Mouse (Mus musculus) left cerebral cortex, postnatal 25 days (tissue): ENCODE data around the gene Smad6. TPM values are rescaled to one million over a fixed set of nuclear protein-coding genes. Genes with fewer than 3 reads are reported as not detected.

Source experiments
- DNase-seq, 2 experiments: peaks; one replicate each; pipeline ENCODE4 v3.0.0; 2022; ENCODE audit warnings: low spot score in 2 of 2, mixed read lengths in 1 of 2
- intact Hi-C: fragments of 180-260 bp; cut with DNase I; formaldehyde crosslinking; loops from one replicate; pipeline ENCODE4 v1.15.1; 2025
- total RNA-seq, 2 experiments: library from RNA; stranded (reverse); gene quantifications; 2 replicates each; pipeline ENCODE4 v1.2.3; 2021

Smad6 gene
- total RNA-seq, 2 experiments from 2014 or later: 1.4 to 2.2 TPM

DNA sequence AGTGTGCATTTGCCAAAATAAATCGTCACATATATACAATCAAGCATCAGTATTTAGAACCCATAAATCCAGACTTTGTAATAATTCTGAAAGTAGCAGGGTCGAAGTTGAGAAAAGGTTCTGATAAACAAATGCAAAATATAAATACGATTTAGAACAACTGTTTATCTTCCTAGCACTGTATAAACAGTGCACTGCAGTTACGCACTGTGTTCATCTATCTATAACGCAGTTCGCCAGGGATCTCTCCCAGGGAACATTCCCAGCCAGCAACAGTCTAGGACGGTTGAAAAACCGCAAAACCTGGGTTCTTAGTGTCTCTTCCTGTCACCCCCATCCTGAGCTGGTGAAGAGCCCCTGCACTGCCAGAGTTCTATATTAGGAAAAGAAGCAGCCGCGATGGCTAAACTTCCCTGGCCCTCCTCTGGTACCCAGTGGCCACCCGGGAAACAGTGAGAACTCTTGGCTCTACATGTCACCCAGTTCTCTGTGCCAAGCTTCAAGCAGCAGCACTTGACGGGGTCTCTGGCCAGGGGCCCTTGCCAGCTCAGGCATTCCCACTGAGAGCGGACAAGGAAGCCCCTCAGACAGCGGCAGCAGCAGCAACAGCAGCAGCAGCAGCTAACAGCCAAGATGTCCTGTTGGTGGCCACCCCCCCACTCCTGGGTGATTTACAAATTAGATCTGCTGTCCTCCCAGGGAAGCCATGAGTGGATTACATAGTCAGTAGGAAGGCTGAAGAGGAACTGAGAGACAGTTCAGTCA is 54.3 kb downstream of the Smad6 start:
- intact Hi-C loops: no loop called here
- no peak for DNase-seq

DNA sequence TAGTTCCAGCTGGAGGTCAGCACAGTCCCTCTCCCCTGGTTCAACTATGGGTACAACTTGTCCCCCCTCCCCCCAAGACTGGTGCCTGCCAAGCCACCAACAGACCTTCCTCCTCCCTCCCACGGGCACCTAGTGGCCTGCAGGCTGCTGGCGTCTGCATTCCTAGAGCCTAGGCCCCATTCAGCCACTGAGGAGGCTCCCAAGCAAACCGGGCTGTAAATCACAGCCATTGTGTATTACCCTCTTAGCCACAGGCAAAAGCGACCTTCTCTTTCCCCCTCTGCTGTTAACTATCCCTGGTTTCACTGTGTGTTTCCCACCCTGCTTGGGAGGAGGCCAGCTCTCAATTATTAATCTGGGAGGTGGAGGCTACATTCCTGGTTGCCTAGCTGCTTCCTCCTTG is 56.3 kb downstream of the Smad6 start:
- intact Hi-C loops: no loop called here
- DNase-seq: no peak

DNA sequence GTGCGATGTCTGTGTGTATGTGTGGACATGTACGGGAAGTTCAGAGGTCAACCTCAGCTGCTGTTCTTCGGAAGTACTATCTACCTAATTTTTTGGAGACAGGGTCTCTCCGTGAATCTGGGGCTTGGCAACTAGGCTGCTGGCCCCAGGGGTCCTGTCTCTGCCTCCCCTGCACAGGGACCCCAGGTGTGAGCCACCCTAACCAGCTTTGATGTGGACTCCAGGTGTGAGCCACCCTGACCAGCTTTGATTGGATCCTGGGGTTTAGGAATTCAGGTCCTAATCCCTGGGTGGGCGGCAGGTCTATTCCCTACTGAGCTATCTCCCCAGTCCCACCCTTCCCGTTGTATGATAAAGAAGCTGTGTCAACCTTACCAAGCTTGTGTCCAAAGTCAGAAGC is 60.0 kb downstream of the Smad6 start:
- intact Hi-C loops: no loop called here
- DNase-seq: no peak

DNA sequence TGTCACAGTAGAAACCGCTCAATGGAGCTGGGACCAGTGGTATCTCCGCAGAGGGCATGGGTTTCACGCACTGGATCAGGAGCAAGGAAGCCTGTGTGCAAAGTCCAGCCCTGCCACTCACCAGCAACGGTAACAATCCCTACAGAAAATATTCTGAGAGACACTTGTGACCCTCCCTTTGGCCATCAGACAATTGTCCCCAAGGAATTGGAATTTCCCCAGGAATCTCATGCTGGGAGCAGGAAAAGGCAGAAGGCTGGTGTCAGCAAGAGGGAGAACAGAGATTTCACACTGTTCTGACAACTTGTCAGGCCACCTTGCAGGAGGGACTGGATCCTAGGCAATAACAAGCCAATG is 61.1 kb downstream of the Smad6 start:
- intact Hi-C loops: no loop called here
- no peak for DNase-seq

DNA sequence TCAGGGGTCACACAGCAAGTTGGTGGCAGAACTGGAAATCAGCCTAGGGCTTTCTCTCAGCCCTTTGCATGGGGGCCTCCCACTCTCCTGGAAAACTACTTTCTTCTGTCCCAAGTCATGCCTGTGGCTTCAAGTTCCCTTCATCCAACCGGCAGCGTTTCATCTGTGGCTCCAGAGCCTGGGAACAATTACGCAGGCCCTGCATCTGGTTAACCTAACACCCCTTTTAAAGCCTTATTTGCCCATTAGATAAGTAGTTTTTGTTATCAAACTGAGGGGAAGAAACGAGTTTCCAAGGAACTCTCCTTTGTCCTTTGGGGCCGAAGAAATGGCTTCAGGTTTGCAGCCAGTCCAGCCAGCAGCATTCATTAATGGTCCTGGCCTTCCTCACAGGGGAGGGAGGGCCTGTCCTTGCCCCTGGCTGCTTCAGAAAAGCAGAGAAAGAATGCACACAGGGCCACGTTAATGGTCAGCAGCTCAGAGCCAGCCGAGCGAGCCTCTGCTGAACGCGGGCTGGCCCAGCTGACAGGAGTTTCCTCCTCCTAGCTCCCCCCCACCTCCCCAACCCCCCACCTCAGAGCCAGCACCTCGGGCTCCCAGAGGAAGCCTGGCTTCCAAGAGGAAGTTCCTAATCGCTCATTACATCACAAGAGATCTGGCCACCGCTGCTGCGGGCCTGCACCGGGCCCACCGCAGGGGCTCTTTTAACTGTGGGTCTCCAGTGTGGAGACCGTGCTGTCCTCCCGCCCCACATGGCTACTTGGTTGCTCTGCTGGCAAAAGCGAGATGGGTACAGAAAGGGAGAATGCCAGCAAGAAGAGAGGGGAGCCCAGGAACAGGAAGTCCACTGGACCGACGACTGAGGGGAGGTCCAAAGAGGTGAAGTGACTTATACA is 61.7 kb downstream of the Smad6 start:
- no peak for DNase-seq

DNA sequence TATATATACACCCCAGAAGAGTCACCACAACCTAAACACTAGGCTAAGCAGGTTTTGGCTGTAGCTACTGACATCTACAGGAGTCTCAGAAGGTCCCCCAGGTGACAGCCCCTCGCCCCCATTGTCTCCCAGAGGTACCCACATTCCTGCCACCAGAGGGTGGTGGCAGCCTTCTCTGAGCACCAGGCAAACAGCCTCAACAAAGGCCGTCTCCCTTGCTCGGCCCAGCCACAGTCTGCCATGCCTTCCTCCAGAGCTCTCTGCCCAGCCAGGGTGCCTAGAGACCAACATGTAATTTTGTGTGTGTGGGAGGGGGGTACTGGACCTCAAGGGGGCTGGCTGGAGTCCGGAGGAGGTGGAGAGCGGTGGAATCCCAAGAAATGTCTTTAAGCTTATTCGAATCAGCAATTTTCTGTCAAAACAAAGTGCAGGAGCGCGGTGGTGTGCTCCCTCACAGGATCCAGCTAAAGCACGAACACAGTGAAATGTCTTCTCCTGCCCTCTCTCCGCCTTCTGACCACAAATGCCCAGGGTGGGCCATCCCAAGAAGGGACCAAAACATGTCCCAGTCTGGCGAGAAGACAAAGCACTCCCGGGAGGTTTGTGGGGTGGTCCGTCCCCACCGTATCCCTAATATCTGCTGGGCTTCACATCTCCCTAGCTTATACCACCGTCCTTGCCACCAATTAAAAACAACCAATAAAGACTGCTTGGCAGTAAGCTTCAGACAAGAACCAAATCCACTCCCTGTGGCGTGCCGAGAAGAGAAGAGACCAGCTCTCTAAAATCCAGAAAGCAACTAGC is 62.5 kb downstream of the Smad6 start:
- peak in 1 of 2 experiments; percentile 9 for DNase-seq
- intact Hi-C loops: loop anchor here (2.0 kb wide), 1 partner anchor 61 kb away; no protein-coding TSS in a partner anchor

More for the DNA sequence above, 61.7 kb downstream of the Smad6 start:
- intact Hi-C loops: loop anchor here (2.0 kb wide), 1 partner anchor 61 kb away; no protein-coding TSS in a partner anchor

DNA sequence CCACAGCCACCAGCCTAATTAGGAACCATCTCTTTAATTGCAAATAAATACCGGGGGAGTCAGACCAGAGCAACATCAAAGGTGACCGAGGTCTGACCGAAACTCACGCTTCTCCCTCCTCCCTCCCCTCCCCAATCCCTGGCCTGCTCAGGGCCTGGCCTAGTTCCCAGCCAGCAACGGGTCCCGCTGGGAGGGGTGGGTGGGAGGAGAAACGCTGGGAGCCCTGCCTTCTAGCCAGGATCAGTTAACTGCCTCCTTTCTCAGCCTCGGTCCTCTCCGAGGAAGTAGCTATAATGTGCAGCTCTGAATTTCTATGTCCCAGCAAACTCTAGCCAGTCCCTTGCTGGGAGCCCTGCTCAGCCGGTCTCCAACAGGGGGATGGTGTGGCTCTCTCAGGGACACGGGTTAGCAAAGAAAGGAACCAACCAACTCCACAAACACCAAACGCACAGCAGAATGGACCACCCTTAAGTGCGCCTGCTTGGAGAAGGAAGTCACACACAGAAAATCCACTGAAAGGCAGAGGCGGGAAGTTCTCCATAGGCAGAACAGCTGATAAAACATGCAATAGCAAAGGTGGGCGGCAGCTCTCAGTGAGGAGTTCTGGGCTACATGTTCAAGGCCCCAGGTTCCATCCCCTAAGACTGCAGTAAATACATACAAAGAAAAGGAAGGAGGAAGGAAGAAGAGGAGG is 63.4 kb downstream of the Smad6 start:
- no peak for DNase-seq
- intact Hi-C loops: loop anchor here (2.0 kb wide), 1 partner anchor 62 kb away; no protein-coding TSS in a partner anchor

DNA sequence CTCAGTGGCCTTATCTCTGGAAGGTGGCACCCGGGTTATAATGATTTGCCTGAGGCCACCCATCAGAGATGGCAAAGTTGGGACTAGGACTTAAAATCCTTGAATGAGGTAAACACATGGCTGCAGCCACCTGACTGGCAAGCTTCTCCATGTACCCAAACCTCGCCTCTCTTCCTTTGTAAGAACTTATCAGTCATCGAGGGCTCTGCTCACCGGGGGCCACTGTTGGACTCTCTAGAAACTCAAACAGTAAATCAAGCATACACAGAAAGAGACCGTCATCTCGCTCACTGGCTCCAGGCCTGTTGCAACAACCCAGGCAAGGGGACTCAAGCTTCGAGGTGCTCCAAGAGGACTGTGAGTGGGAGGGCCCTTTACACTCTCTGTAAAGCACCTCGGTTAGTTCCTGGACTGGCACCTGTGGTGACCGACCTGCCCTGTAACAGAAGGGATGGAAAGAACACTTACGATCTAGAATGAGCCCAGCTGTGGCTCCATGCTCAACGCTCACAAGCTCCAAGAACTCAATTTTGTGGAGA is 64.1 kb downstream of the Smad6 start:
- intact Hi-C loops: loop anchor here (2.0 kb wide), 2 partner anchors 63 to 129 kb away; no protein-coding TSS in a partner anchor
- DNase-seq: no peak

DNA sequence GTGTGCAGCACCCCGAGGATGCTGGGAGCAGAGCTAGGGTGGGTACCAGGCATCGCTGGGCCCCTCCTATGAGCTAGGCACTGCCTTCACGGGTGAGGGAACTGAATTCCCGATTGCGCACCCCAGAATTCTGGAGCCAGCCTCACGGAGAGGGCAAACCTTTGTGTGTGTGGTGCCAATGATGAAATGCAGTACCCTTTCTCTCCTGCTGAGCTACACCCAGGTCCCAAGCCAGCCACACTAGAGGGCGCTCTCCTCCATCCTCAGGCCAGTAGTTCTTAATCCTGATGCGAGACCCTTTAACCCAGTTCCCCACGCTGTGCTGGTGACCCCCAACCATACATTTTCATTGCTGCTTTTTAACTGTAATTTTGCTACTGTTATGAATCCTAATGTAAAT is 65.8 kb downstream of the Smad6 start:
- intact Hi-C loops: loop anchor here (2.0 kb wide), 1 partner anchor 131 kb away; no protein-coding TSS in a partner anchor
- DNase-seq: peak; percentile 56 to 68

DNA sequence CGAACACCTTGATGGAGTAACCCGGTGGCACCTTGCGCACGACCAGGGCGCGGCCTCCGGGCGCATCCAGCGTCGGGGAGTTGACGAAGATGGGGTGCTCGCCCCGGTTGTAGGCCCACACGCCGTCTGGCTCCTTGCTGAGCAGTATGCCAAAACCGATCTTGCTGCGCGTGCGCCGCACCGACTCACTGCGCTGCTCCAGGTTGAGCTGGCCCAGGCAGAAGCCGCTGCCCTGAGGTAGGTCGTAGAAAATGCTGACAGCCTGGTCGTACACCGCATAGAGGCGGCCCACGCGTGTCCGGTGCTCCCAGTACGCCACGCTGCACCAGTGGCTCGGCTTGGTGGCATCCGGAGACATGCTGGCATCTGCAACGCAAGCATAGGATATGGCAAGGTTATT is 68.2 kb downstream of the Smad6 start:
- intact Hi-C loops: no loop called here
- DNase-seq: peak; percentile 34 to 40

DNA sequence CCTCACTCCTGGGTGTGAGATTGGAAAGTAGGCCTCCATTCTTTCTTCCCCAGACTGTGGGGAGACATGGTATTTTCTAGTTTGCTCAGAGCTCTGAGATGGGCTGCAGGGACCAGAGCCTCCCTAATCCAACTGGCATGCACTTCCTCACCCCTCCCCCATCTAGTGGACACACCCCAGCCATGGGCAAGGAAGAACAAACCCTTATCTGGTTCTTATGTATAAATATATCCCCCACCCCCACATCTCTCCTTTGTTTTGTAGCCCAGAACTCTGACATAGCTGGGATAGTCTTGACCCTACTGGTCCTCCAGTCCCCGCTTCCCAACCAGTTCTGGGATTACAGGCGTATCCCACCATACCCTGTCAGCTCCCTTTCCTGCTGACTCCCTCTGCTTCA is 69.3 kb downstream of the Smad6 start:
- no peak for DNase-seq
- intact Hi-C loops: no loop called here

DNA sequence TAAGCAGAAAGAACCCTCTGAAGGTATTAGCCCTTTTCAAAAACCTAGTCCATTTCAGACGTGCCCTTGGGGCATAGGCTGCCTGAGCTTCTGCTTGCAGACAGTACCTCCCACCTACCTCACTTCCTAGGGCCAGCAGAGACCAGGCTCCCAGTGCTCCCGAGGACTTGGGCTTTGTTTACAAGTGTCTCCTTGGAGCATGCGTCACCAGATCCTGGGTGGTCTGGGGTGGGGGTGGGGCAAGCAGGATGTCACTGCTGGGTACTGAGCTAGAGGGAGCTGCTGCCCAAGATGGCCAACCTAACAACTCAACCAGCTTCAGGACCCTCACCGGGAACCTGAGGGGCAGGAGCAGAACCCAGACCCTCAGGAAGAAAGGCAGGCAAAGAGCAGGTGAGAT is 71.5 kb downstream of the Smad6 start:
- DNase-seq: no peak
- intact Hi-C loops: no loop called here

DNA sequence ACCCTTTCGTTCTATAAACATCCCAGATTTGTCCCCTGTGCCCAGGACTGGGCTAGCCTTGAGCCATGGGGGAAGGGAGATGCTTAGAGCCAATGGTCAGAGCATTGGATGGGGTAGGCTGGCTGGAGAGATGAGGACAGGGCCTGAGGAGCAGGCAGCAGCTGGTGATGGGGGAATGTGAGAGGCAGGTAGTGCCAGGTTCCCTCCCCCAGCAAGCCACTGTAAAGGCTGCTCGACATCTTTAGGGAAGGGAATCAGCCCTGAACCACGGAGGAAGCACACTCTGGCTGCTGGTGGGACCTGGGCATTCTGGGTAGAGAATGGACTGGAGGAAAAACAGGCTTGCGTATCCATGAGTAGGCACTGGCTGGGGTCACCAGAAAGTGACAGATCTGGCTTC is 72.5 kb downstream of the Smad6 start:
- no peak for DNase-seq
- intact Hi-C loops: no loop called here

DNA sequence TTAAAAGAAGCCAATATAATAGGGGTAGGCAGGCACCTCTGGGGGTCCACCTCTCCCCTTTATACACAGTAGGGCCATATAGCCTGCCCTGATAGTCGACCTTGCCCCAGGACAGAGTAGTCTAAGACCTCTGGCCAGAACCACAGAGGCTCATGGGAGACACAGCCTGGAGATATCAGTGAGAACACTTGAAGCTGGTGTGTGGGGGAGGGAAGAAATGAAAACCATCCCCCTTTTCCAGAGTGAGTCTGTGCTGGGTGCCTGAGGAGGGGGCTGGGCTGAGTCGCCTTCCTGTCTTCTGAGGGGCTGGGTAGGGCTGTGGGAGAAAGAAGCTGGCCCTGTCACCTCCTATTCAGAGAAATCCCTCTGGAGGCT is 79.3 kb downstream of the Smad6 start:
- DNase-seq: no peak
- intact Hi-C loops: no loop called here

DNA sequence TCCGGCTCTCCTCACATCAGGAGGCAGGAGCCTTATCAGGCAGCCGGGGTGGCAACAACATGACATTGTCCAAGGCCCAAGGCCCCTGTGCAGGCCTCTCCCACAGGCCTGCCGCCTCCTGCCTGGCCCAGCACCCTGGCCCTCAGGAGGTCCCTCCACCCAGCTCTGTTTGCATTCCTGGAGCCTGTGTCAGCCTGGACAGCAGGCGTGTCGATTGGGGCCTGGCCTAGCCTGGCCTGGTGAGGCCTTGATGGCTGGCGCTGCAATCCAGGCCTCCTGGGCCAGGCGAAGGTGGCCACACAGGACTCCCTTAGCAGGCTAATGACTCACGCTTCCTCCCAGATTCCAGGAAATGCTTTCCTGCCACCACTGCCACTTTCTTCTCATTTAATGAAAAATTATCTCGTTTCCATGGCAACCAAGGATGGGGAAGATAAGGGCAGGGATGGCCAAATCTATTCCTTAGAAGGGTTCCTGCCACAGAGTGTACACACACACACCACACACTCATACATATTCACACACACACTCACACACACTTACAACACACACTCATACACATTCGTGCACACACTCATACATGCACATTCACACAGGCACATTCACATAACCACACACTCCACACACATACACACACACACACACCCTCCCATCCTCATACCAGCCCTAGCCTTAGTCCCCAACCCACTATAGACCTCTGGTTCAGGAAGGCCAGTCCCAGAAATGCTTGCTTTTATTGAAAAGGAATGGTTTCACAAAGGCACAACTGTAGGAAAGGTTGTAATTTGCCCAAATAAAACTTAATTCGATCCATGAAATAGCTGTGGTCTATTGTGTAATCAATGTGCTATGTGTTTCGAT is 79.9 kb downstream of the Smad6 start:
- no peak for DNase-seq
- intact Hi-C loops: no loop called here

DNA sequence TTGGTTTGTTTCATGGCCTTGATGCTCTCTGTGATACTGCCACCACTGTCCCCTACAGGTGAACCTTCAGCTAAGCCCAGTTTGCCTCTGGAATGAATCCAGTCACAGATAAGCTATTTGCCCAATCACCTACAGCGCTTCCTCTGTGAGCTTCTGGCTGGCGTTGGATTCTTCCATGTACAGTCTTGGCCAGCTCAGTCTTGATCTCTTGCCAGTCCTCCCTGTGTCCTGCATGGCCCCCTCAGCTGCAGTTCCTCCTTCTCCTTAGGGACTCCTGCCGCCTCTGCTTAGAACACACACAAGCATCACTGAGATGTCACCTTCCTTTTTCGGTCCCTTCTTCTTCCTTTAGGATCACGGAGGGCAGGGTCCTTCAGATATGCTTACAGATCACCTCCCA is 85.6 kb downstream of the Smad6 start:
- intact Hi-C loops: no loop called here
- DNase-seq: no peak

DNA sequence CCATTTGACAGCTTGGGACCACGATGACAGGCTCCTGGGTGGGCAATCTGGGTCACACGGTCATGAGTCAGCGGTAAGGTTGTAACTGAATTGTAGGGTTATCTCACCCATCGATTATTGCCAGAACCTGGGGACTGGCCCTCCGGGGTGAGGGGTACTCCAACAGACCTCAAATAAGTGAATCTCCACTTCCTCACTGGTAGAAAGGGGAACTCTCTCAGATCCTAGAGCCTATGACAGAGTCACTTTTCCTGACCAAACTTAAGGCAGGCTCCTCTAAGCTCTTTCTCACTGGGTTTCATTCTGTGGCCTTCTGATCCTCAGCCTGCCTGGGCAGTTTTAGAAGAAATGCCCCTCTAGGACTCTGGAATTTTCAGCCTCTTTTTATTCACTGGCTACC is 88.8 kb downstream of the Smad6 start:
- DNase-seq: no peak
- intact Hi-C loops: no loop called here

DNA sequence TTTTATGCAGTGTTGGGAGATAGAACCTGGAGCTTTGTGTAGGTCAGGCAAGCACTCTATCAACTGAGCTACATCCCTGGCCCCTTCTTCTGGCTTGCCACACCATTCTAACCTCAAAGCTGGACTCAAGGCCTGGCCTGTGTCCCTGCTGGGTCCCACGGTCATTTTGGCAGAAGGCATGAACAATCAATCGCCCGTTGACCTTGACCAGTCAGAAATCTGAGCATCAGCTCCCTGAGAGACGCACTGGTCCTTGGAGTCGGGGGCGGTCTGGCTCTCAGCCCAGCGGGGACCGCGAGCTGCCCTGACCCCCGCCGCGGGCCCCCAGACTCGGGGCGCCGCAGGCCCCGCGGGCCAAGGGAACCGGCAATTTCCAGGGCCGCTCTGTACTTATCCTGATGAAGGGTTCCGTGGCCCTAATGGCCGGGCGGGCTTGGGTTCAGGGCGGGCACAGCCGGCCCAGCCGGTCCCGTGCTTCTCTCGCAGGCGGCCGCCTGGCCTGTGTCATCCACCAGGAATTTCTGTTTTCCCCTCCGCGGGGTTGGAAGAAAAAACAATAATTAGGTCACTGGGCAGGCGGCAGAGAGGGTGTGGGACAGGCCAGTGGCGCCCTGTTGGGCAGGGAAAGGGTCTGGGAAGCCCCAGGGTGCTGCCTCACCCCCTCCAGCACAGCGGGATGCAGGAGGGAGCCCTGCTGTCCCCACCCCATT is 94.4 kb downstream of the Smad6 start:
- intact Hi-C loops: no loop called here
- DNase-seq: no peak
